Mouse (Mus musculus): ENCODE data around the gene Lrrc2. TPM values are rescaled to one million over a fixed set of nuclear protein-coding genes. Genes with fewer than 3 reads are reported as not detected.

The Lrrc2 gene
- polyA plus RNA-seq, 1 experiment from 2014 or later: 0.33 TPM

DNA sequence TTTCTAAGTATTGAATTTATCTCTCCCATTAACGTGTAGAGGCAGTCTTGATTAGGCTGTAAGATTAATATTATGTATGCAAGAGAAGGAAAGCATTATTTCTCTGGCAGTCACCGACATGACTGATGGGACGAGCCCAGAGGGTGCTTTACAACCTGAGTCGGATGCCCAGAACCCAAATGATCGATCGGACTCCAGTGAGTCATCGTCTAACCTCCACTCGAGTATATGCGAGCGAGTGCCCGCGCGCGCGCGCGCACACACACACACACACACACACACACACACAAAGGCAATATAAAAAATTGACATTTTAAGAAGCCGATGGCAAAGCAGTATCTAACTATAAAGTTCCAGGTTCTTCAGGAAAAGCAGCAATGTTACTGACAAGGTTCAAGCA lies 6.0 kb upstream of the Lrrc2 start:
- 5% methylated on average over 18 of the region's 18 CpGs for WGBS
- ATAC-seq (ENCODE audit: insufficient number of reproducible peaks, low FRiP score, low TSS enrichment, low read depth) (no peak), DNase-seq (ENCODE audit: low spot score) (no peak)
- H3K9me3 ChIP-seq (ENCODE audit: control insufficient read depth, low read length): no peaks in the 10 kb centered on the region
- H3K4me1 ChIP-seq (ENCODE audit: control insufficient read depth, insufficient read depth, low read length): peaks cover 6% of the 10 kb centered on the region
- no peak overlapping the region for H3K4me2 ChIP-seq (ENCODE audit: low read depth, severe bottlenecking)
- H3K9ac ChIP-seq (ENCODE audit: low read length): no peak overlapping the region
- no peak overlapping the region for H3K4me3 ChIP-seq (ENCODE audit: low read depth, low read length)
- no peaks in the 10 kb centered on the region for H3K36me3 ChIP-seq (ENCODE audit: control insufficient read depth, insufficient read depth, low read length)
- H3K27ac ChIP-seq (replicated peaks; ENCODE audit: low read depth, low read length): no peak overlapping the region
- H3K27me3 ChIP-seq (ENCODE audit: control insufficient read depth, insufficient read depth, low read length): peaks cover 28% of the 10 kb centered on the region

DNA sequence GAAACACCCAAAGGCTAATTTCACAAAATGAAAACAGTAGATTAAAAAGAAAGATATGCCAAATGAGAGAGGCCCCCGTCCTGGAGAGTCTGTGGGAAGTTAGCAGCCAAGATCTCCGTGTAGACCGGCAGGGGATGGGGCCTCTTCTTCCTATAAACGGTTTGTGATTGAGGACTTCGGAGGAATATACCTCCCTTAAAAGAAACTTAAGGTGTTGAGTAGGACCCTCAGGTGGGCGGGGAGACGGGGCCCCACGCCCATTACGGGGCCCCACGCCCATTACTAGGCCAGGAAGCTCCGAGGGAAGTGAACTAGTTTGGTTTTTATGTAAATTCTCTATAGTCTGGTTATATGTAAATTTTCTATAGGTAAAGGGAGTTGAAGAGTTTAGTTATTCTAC lies 5.4 kb upstream of the Lrrc2 start, which contains the start of gene Tdgf1:
Gene Tdgf1, minus strand, starts transcription at position 233 of the 400 bp plus-strand sequence.
- no peak for ATAC-seq (ENCODE audit: insufficient number of reproducible peaks, low FRiP score, low TSS enrichment, low read depth)
- Histone ChIP-seq H3K36me3 (ENCODE audit: control insufficient read depth, insufficient read depth, low read length) (no peaks in the 10 kb centered on the region), H3K27me3 (ENCODE audit: control insufficient read depth, insufficient read depth, low read length) (peaks cover 28% of the 10 kb centered on the region), H3K4me1 (ENCODE audit: control insufficient read depth, insufficient read depth, low read length) (peaks cover 6% of the 10 kb centered on the region), H3K4me2 (ENCODE audit: low read depth, severe bottlenecking) (peak within 1 kb of the TSS; percentile 17; the same call in 1 of the 2 replicates), H3K27ac (replicated peaks; ENCODE audit: low read depth, low read length) (no peak within 1 kb of the TSS), H3K4me3 (ENCODE audit: low read depth, low read length) (no peak within 1 kb of the TSS), H3K9me3 (ENCODE audit: control insufficient read depth, low read length) (no peaks in the 10 kb centered on the region), H3K9ac (ENCODE audit: low read length) (no peak within 1 kb of the TSS)
- WGBS: 5% methylated on average over 11 of the region's 11 CpGs
- no peak for DNase-seq (ENCODE audit: low spot score)

DNA sequence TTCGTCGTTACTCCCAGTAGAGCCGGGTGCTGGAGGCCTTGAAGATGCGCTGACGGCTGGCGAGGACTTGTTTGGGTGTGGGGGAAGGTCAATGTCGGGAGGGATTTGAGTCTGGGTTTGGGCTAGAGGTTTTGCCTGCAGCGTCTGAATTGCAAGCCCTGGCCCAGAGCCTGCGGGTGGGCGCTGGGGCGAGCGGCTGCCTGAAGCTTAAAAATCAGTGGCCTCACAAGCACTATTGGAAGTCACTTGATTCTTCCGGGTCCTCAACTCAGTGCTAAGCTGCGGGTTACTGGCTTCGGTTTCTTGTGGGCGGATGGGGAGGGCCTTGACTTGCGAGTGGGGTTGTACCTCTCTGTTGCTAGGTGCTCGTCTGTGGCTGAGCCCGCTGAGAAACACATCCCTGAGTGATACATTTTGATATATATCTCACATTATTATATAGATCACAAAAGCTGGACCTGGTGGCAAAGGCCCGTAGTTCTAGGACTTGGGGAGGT lies 4.7 kb upstream of the Lrrc2 start:
- H3K9me3 ChIP-seq (ENCODE audit: control insufficient read depth, low read length): no peaks in the 10 kb centered on the region
- peak overlapping the region; percentile 17; the same call in 1 of the 2 replicates for H3K4me2 ChIP-seq (ENCODE audit: low read depth, severe bottlenecking)
- no peak overlapping the region for H3K4me3 ChIP-seq (ENCODE audit: low read depth, low read length)
- H3K4me1 ChIP-seq (ENCODE audit: control insufficient read depth, insufficient read depth, low read length): peaks cover 6% of the 10 kb centered on the region
- peak; percentile 55 for DNase-seq (ENCODE audit: low spot score)
- 3% methylated on average over 20 of the region's 20 CpGs for WGBS
- H3K9ac ChIP-seq (ENCODE audit: low read length): no peak overlapping the region
- no peak overlapping the region for H3K27ac ChIP-seq (replicated peaks; ENCODE audit: low read depth, low read length)
- no peaks in the 10 kb centered on the region for H3K36me3 ChIP-seq (ENCODE audit: control insufficient read depth, insufficient read depth, low read length)
- no peak for ATAC-seq (ENCODE audit: insufficient number of reproducible peaks, low FRiP score, low TSS enrichment, low read depth)
- H3K27me3 ChIP-seq (ENCODE audit: control insufficient read depth, insufficient read depth, low read length): peaks cover 28% of the 10 kb centered on the region

DNA sequence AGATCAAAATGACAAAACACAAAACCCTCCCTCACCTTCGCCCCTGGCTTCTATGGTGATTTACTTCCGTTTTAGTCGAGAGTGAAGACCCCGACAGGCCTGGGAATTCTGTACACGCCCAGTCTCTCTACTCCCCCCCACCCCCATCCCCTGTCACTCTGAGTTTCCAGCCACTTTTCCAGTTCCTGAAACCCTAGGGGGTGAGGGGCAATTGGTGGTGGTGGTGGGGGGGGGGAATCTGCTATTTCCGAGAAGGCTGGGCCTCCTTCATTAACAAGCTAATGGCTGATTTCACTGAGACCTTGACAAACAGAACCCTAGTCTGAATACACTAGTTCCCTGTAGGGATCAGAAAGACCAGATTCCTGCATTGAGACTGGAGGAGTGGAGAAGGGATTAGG lies 4.1 kb upstream of the Lrrc2 start:
- Histone ChIP-seq H3K9ac (ENCODE audit: low read length) (no peak overlapping the region), H3K27ac (replicated peaks; ENCODE audit: low read depth, low read length) (no peak overlapping the region), H3K36me3 (ENCODE audit: control insufficient read depth, insufficient read depth, low read length) (no peaks in the 10 kb centered on the region), H3K9me3 (ENCODE audit: control insufficient read depth, low read length) (no peaks in the 10 kb centered on the region), H3K4me2 (ENCODE audit: low read depth, severe bottlenecking) (peak overlapping the region; percentile 17; the same call in 1 of the 2 replicates), H3K4me3 (ENCODE audit: low read depth, low read length) (no peak overlapping the region), H3K27me3 (ENCODE audit: control insufficient read depth, insufficient read depth, low read length) (peaks cover 30% of the 10 kb centered on the region), H3K4me1 (ENCODE audit: control insufficient read depth, insufficient read depth, low read length) (peaks cover 6% of the 10 kb centered on the region)
- 3% methylated on average over 6 of the region's 6 CpGs for WGBS
- peak; percentile 36 for DNase-seq (ENCODE audit: low spot score)
- no peak for ATAC-seq (ENCODE audit: insufficient number of reproducible peaks, low FRiP score, low TSS enrichment, low read depth)

DNA sequence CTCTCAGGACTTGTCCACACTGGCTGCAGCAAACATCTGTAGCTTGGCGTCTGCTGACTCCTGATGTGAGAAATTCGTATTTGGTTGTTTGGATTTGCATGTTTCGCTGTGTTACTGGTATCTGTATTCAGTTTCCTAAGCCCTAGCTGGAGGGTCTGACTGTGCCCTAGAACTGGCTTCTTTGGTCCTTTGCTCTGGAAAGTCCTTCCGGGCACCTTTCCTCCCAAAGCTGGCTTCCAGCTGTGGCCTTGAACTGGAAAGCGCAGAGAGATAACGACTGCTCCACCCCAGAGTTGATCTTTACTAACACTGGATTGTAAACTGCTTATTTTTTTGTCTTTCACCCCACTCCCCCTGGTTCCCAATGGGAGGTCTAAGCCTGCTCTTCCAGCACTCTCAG lies 3.4 kb upstream of the Lrrc2 start:
- H3K9me3 ChIP-seq (ENCODE audit: control insufficient read depth, low read length): no peaks in the 10 kb centered on the region
- H3K9ac ChIP-seq (ENCODE audit: low read length): no peak overlapping the region
- DNase-seq (ENCODE audit: low spot score) (no peak), ATAC-seq (ENCODE audit: insufficient number of reproducible peaks, low FRiP score, low TSS enrichment, low read depth) (no peak)
- peaks cover 6% of the 10 kb centered on the region for H3K4me1 ChIP-seq (ENCODE audit: control insufficient read depth, insufficient read depth, low read length)
- H3K4me3 ChIP-seq (ENCODE audit: low read depth, low read length): no peak overlapping the region
- no peak overlapping the region for H3K4me2 ChIP-seq (ENCODE audit: low read depth, severe bottlenecking)
- no peak overlapping the region for H3K27ac ChIP-seq (replicated peaks; ENCODE audit: low read depth, low read length)
- WGBS: 20% methylated on average over 6 of the region's 6 CpGs
- H3K36me3 ChIP-seq (ENCODE audit: control insufficient read depth, insufficient read depth, low read length): no peaks in the 10 kb centered on the region
- H3K27me3 ChIP-seq (ENCODE audit: control insufficient read depth, insufficient read depth, low read length): peaks cover 34% of the 10 kb centered on the region

DNA sequence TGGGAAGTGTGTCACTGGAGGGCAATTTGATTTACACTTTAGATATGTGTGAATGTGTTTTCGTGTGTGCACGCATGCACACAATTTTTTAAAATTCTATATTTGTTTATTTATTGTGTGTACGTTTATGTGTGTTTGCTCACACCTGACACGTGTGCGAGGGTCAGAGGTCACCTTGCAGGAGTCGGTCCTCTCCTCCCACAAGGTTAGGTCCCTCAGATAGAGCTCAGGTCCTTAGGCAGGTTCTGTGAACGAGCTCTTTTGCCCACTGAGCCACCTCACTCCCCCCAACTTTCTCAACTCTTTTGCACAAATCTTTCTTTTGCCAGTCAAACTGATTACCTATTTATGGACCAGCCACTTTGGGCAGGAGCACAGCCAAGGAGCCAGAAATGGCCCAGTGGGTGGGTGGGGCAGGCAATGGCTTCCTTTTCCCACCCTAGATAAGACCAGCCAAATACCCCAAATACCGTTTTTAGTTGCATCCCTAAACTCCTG lies 2.5 kb upstream of the Lrrc2 start:
- Histone ChIP-seq H3K4me1 (ENCODE audit: control insufficient read depth, insufficient read depth, low read length) (peaks cover 6% of the 10 kb centered on the region), H3K9me3 (ENCODE audit: control insufficient read depth, low read length) (no peaks in the 10 kb centered on the region), H3K36me3 (ENCODE audit: control insufficient read depth, insufficient read depth, low read length) (no peaks in the 10 kb centered on the region), H3K4me3 (ENCODE audit: low read depth, low read length) (no peak overlapping the region), H3K4me2 (ENCODE audit: low read depth, severe bottlenecking) (no peak overlapping the region), H3K27me3 (ENCODE audit: control insufficient read depth, insufficient read depth, low read length) (peaks cover 37% of the 10 kb centered on the region), H3K27ac (replicated peaks; ENCODE audit: low read depth, low read length) (no peak overlapping the region), H3K9ac (ENCODE audit: low read length) (no peak overlapping the region)
- no peak for ATAC-seq (ENCODE audit: insufficient number of reproducible peaks, low FRiP score, low TSS enrichment, low read depth)
- 46% methylated on average over 8 of the region's 8 CpGs for WGBS
- no peak for DNase-seq (ENCODE audit: low spot score)

DNA sequence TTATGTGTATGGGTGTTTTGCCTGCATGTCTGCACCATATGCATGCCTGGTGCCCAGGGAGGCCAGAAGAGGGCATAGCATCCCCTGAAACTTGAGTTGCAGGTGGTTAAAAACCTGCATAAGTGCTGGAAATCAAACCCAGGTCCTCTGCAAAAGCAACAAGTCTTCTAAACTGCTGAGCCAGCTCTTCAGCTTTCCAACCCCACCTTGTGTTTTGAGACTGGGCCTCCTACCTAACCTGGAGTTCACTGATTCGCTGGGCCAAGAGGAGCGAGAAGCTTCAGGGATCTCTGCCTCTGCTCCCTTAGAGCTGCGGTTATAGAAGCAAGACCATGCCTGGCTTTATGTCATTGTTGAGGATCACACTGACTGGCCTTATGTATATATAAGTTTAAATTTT lies 1.2 kb upstream of the Lrrc2 start:
- peaks cover 6% of the 10 kb centered on the region for H3K4me1 ChIP-seq (ENCODE audit: control insufficient read depth, insufficient read depth, low read length)
- WGBS: 98% methylated on average over 3 of the region's 3 CpGs
- ATAC-seq (ENCODE audit: insufficient number of reproducible peaks, low FRiP score, low TSS enrichment, low read depth): no peak
- H3K9me3 ChIP-seq (ENCODE audit: control insufficient read depth, low read length): no peaks in the 10 kb centered on the region
- peaks cover 32% of the 10 kb centered on the region for H3K27me3 ChIP-seq (ENCODE audit: control insufficient read depth, insufficient read depth, low read length)
- no peak overlapping the region for H3K4me2 ChIP-seq (ENCODE audit: low read depth, severe bottlenecking)
- no peak overlapping the region for H3K9ac ChIP-seq (ENCODE audit: low read length)
- no peak for DNase-seq (ENCODE audit: low spot score)
- no peak overlapping the region for H3K4me3 ChIP-seq (ENCODE audit: low read depth, low read length)
- no peak overlapping the region for H3K27ac ChIP-seq (replicated peaks; ENCODE audit: low read depth, low read length)
- no peaks in the 10 kb centered on the region for H3K36me3 ChIP-seq (ENCODE audit: control insufficient read depth, insufficient read depth, low read length)

DNA sequence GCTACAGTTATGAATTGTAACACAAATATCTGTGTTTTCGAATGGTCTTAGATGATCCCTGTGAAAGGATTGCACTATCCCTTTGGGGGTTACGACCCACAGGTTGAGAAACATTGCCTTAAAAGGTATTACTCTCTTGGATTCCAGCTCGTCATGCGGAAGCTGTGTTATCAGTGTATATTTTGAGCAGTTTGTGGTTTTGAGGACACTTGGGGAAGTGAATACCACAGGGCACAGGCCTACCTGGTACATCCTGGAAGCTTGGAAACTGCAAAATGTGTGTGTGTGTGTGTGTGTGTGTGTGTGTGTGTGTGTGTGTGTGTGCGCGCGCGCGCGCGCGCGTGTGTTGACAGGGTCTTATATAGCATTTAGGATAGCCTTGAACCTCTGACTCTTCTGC lies 521 bp downstream of the Lrrc2 start:
- no peak for DNase-seq (ENCODE audit: low spot score)
- H3K36me3 ChIP-seq (ENCODE audit: control insufficient read depth, insufficient read depth, low read length): no peaks in the 10 kb centered on the region
- H3K9ac ChIP-seq (ENCODE audit: low read length): no peak overlapping the region
- 92% methylated on average over 13 of the region's 13 CpGs for WGBS
- no peak overlapping the region for H3K4me2 ChIP-seq (ENCODE audit: low read depth, severe bottlenecking)
- no peak overlapping the region for H3K4me3 ChIP-seq (ENCODE audit: low read depth, low read length)
- H3K27me3 ChIP-seq (ENCODE audit: control insufficient read depth, insufficient read depth, low read length): peaks cover 19% of the 10 kb centered on the region
- H3K27ac ChIP-seq (replicated peaks; ENCODE audit: low read depth, low read length): no peak overlapping the region
- no peaks in the 10 kb centered on the region; the same call in 1 of the 2 replicates for H3K4me1 ChIP-seq (ENCODE audit: control insufficient read depth, insufficient read depth, low read length)
- no peak for ATAC-seq (ENCODE audit: insufficient number of reproducible peaks, low FRiP score, low TSS enrichment, low read depth)
- H3K9me3 ChIP-seq (ENCODE audit: control insufficient read depth, low read length): no peaks in the 10 kb centered on the region

DNA sequence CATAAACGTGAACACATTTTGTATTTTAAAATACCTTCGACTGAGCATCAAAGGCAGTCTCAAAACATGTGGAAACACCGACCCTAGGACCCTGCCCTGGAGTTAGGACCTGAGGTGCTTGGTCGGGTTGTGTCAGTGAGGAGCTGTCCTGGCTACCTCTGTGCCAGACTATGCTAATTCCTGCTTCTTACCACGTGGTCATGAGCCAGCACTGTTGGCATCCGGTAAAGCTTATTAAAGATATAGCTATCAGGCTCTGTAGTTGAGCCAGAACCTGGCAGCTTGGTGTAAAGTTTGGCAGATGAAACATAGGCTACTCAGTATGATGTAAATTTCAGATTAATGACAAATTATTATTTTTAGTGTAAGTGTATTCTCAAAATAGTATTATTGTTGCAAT lies 1.1 kb downstream of the Lrrc2 start:
- no peak overlapping the region for H3K4me2 ChIP-seq (ENCODE audit: low read depth, severe bottlenecking)
- no peaks in the 10 kb centered on the region for H3K4me1 ChIP-seq (ENCODE audit: control insufficient read depth, insufficient read depth, low read length)
- H3K9me3 ChIP-seq (ENCODE audit: control insufficient read depth, low read length): no peaks in the 10 kb centered on the region
- DNase-seq (ENCODE audit: low spot score): no peak
- peaks cover 19% of the 10 kb centered on the region for H3K27me3 ChIP-seq (ENCODE audit: control insufficient read depth, insufficient read depth, low read length)
- H3K36me3 ChIP-seq (ENCODE audit: control insufficient read depth, insufficient read depth, low read length): no peaks in the 10 kb centered on the region
- H3K9ac ChIP-seq (ENCODE audit: low read length): no peak overlapping the region
- H3K4me3 ChIP-seq (ENCODE audit: low read depth, low read length): no peak overlapping the region
- 57% methylated on average over 6 of the region's 6 CpGs for WGBS
- ATAC-seq (ENCODE audit: insufficient number of reproducible peaks, low FRiP score, low TSS enrichment, low read depth): no peak
- H3K27ac ChIP-seq (replicated peaks; ENCODE audit: low read depth, low read length): no peak overlapping the region
